Mouse (Mus musculus) Patski (cell line): ENCODE measurements around the gene Foxe3. TPM values are rescaled to one million over a fixed set of nuclear protein-coding genes. Genes with fewer than 3 reads are reported as not detected.

Experiments
- ATAC-seq: fragments of 100-300 bp; one replicate; pipeline ENCODE4 v1.8.0; 2021
- CTCF ChIA-PET: fragments of 350-600 bp; sonication (Branson Sonifier 250); formaldehyde crosslinking; loops from one replicate; lab custom pipeline; 2022; ENCODE audit warnings: inconsistent platforms; lab: Charles Lee
- POLR2A ChIA-PET: fragments of 350-600 bp; sonication (Branson Sonifier 250); formaldehyde crosslinking; loops from one replicate; lab custom pipeline; 2022; ENCODE audit warnings: antibody characterized with exemption, inconsistent platforms; lab: Charles Lee
- DNase-seq: peaks from one replicate; pipeline ENCODE4 v3.0.0-alpha.2; 2011; ENCODE audit warnings: low read depth, low spot score
- H3K27me3 ChIP-seq: fragments of 371-371 bp; one replicate; pipeline ENCODE4 v1.5.1; 2021
- CTCF ChIP-seq: fragments of 100-300 bp; IDR thresholded peaks from one replicate; pipeline ENCODE4 v1.5.1; 2021
- in situ Hi-C: fragments of 300-500 bp; cut with MboI; formaldehyde crosslinking; loops from 3 replicates; pipeline ENCODE4 v1.11.1; 2018; ENCODE audit warnings: low pct_unique_long_range_greater_than_20kb, mixed read lengths
- polyA plus RNA-seq: library from polyadenylated mRNA; unstranded; gene quantifications from one replicate; pipeline ENCODE4 v1.2.3, GENCODE M21; 2021

Foxe3 gene
- polyA plus RNA-seq, 1 experiment from 2014 or later: not detected

- TF ChIP-seq CTCF: no peak
These were observed 25.9 kb downstream of the Foxe3 start for GRCm38 (mm10) chr4:114899885-114900284.

DNA sequence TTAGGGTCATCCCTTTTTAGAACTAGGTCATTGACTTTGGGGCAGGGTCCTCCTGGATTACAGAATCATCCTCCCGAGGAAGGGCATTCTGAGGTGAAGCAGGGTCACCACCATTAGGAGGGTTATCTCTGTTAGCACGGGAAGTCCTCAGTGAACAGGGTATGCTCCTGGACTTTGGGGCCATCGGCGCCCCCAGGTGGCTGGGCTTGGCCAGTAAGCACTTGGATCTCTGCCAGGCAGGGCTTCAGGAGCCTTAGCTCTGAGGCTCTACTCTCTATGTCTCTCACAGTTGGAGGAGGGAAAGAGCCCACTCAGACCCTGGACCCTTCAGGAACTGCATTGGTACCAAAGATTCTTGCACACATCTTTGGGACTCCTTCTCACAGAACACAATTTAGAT lies 28.0 kb downstream of the Foxe3 start:
- no peak for DNase-seq
- no peak for ATAC-seq
- H3K27me3 ChIP-seq: peaks cover 23% of the 10 kb centered on the region
- POLR2A ChIA-PET: no interaction called here
- no peak for TF ChIP-seq CTCF
- in situ Hi-C loops: no loop called here
- CTCF ChIA-PET: no interaction called here

More at GRCm38 (mm10) chr4:114899885-114900284, 25.9 kb downstream of the Foxe3 start:
- in situ Hi-C loops: no loop called here
- ChIA-PET POLR2A (no interaction called here), CTCF (interaction anchor here (1.1 kb wide), 1 partner anchor 17 kb away, joined by 3 read pairs; no protein-coding TSS in a partner anchor)
- ATAC-seq: no peak
- H3K27me3 ChIP-seq: peaks cover 19% of the 10 kb centered on the region
- DNase-seq: no peak

DNA sequence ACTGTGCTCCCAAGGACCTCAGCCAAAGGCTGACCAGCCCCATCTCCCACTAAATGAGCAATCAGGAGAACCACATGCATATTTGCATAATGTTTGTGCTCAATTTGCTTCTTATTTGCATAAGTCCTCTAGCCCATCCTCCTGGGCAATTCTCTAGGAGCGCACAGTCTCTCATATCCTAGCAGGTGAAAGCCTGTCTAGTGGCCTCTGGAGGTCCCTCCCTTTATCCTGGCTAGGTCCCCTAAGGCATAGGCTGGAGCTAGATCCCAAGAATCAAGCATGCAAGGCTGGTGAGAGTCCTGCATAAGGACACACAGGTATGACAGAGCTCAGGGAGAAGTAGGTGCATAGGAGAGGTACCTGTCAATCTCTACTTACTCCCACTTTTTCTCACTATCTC lies 43.6 kb downstream of the Foxe3 start:
- ATAC-seq: no peak
- H3K27me3 ChIP-seq: peaks cover 6% of the 10 kb centered on the region
- TF ChIP-seq CTCF: no peak
- POLR2A ChIA-PET: no interaction called here
- CTCF ChIA-PET: no interaction called here
- DNase-seq: no peak
- in situ Hi-C loops: no loop called here

DNA sequence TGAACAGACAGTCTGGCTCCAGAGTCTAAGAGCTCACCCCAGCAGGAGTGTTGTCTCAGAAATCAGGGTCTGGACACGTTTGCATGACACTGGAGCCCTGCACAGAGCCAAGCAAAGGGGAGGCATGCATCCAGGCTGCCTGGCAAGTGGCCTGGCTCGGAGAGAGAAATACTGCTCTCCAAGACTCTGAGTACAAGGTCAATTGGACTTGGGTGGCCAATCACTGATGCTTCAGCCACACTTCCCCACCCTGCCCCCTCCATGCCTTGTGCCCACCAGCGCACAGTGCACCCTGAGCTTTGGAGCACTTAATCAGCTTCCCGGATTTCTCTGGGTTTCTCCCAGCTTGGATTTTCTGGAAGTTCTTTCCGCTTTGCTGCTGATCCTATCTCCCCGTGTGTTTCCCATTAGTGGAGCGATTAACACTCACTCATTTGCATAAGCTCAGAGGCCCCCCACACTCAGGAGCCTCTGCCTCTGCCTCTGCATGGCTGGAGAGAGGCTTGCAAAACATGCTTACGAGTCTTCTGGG lies 49.3 kb downstream of the Foxe3 start:
- CTCF ChIA-PET: no interaction called here
- no peak for TF ChIP-seq CTCF
- in situ Hi-C loops: no loop called here
- peaks cover 7% of the 10 kb centered on the region for H3K27me3 ChIP-seq
- DNase-seq: no peak
- POLR2A ChIA-PET: no interaction called here
- ATAC-seq: no peak

Other genes starting within 250 kb of the Foxe3 start
- gene Gm12830, start 104.3 kb downstream of the Foxe3 start, polyA plus RNA-seq: not detected
- gene Foxd2, start 17.1 kb downstream of the Foxe3 start, polyA plus RNA-seq: 0.92 TPM
- 85.5 TPM for gene Cmpk1, start 61.2 kb upstream of the Foxe3 start, polyA plus RNA-seq
- 6.4 TPM for gene Stil, start 74.1 kb upstream of the Foxe3 start, polyA plus RNA-seq
- 1.2 TPM for gene Tal1, start 130.4 kb upstream of the Foxe3 start, polyA plus RNA-seq
- 142 TPM for gene Pdzk1ip1, start 162.7 kb upstream of the Foxe3 start, polyA plus RNA-seq
- not detected for gene Cyp4x1, start 208.3 kb upstream of the Foxe3 start, polyA plus RNA-seq